Mouse (Mus musculus) liver, adult (tissue): Measurements from ENCODE around the gene Sik1.

Experiments used
- GATA4 ChIP-seq: IDR thresholded peaks from 2 replicates; pipeline ENCODE4 v1.6.1; 2014; ENCODE audit warnings: mild to moderate bottlenecking, low read length; ENCODE audit not compliant: insufficient replicate concordance

The Sik1 gene

GRCm38 (mm10) chr17:31855597-31856518 is at the start of gene Sik1:
TSS of gene Sik1 (minus strand) at chr17:31855804.
- peak; percentile 24; the same call in 1 of the 2 replicates for TF ChIP-seq GATA4

- TF ChIP-seq GATA4 = no peak
Observed at GRCm38 (mm10) chr17:31905201-31905790, 49.7 kb upstream of the Sik1 start.

DNA sequence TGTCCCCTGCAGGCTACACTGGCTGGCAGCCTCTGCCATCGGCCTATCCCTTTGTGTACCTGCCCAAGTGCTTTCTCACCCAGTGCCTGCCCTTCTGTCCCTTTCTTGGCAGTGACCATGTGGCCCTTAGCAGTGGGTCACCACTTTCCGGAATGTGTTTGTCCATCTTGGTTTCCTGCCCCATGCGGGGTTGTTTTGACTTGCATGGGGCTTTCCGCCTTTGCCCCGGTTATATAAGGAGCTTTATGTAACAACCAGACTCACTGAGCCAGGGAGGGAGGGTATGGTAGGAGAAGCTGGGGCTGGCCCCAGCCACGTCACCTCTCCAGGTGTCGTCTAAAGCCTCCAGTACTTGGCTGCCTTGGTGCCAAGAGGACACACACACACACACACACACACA is 48.4 kb upstream of the Sik1 start:
- no peak for TF ChIP-seq GATA4

DNA sequence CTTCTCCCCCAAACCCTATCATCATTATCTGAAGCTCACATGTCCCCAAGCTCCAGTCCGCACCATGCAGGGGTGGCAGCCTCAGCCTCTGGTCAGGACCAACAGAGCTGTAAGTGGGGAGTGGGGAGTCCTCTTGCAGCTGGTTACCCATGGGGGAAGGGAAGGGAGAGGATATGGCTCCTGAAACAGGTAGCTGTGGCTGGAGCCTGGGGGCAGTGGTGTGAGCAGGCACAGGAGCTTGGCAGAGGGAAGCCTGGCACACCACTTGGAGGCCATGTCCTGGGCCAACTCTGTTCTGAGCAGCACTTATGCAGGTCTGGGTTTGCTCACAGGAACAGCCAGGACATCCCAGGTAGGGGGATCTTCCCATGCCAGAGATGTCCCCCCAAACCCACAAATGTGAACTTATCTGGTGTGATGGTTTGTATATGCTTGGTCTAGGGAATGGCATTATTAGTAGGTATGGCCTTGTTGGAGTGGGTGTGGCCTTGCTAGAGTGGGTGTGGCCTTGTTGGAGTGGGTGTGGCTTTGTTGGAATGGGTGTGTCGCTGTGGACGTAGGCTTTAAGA is 47.1 kb upstream of the Sik1 start:
- no peak for TF ChIP-seq GATA4

DNA sequence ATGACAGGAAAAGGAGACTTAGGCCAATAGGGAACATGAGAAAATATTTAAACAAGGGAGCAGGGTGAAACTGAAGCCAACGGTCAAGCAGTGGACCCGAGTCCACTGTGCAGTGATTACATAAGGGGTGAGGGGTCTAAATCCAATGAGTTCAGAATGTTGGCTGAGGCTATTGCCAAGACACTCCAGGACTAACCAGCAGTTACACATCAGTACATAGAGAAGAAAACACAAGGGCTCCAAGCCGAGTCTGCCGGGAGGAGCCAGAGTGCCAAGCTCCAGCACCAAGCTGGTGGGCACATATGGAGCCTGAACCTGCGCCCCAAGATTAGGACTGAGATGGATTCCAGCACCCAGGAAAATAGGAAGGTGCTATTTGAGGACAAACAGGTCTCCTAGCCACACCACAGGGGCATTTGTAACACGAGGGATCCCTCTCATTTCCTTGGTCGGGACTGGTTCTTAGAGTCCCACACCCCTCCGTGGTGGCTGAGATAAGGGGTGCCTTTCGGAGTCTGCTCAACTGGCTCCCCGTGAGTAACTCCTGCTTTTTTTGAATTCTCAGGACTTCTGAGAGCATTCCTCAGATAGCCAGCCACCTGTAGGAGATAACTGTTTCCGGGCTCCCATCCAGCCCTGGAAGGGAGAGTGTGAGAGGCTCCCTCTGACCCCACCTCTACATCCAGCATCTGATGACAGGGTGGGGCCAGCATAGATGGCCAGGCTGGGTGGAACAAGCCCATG is 46.0 kb upstream of the Sik1 start:
- no peak for TF ChIP-seq GATA4

DNA sequence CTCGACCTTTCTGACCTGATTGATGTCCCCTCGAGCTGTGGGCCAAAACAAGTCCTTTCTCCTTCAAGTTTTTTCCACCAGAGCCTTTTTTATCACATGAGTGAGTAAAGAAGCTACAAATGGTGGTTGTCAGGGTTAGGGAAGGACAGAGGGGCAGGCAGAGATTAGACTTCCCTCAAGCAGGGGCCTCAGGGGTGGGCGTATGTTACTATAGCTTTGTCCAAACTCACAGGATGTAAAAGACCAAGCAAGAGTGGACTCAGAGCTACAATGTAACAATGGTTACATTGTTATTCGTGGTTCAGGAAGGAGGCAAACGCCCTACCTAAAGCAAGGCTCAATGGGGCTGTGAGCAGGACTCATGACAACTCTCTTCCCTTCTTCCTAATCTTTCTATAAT is 43.3 kb upstream of the Sik1 start:
- TF ChIP-seq GATA4 = no peak

DNA sequence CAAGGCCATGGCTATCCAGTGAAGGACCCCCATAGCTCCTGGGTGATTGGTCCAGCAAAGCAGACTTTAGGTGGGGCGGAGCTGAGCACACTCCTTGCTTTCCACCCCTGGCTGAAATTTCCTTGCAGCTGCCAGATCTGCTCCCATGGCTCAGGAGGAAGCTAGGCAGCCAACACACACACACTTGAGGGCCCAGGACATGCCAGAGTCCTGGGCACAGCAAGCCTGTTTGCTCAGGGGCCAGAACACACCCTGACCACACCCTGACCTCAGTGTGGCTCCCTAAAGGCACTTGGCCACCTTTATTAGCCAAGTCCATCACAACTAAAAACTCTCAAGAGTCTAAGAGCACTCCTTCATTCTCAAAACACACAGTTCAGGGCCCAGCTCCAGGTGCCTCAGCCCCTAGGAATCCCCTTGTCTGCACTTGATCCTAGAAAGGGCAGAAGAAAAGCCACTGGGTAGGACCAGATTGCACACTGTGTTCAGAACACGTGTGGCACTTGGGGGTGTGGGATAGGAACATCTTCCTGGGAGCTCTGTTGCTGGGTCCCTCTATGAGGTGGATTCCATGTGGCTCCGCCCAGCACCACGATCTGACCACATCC is 41.7 kb upstream of the Sik1 start:
- TF ChIP-seq GATA4 = no peak

DNA sequence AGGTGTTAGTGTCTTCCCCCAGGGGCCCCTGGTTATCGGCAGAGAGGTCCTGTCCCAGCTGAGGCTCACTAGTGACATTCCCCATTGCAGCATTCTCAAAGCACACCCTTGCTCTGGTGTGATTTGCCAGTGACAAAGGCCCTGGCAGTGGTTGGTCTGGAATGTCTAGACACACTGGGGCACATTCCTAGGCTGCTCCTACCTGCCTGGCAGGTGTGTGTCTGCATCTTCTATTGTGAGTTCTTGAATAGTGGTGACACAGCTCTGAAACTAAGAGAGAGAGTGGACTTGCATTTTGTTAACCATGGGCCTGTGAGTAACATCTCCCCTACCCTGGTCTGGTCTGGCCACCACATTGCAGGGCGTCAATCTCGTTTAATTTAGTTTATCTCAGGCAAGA is 41.1 kb upstream of the Sik1 start:
- TF ChIP-seq GATA4 = no peak

DNA sequence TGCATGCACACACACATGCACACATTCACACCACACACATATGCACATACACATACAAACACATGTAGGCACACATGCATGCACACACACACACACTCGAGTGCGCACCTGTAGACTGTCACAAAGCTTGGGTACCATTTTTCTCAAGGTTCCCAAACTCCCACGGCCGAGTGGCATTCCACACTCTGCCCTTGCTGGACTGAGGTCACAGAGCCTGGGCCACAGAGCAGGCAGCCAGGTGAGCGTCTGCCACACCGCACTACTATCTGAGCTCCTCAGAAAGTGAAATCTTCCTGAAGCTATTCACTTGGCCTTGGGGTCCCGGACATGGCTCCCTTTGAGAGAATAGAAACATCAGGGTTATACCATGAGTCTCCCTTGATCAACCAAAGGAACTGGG is 40.7 kb upstream of the Sik1 start:
- TF ChIP-seq GATA4 = no peak

GRCm38 (mm10) chr17:31893371-31894060 is 37.9 kb upstream of the Sik1 start:
- TF ChIP-seq GATA4 = no peak

DNA sequence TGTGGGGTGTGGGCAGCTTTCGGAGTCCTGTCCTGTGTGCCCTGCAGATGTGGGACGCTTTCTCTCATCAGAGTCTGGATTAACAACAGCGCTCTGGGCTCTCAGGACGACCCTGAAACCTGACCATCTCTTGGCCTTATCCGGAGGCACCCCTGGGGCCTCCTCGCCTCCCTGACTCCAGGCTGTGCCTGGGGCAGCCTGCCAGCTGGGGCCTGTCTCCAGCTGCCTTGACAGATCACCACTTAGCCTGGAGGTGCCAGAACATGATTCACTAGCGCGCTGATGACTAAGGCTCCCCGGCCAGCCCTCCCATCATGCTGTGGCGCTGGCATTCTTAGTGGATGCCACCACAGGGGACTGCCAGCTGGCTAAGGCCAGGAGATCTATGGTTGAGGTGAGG is 37.1 kb upstream of the Sik1 start:
- no peak for TF ChIP-seq GATA4

DNA sequence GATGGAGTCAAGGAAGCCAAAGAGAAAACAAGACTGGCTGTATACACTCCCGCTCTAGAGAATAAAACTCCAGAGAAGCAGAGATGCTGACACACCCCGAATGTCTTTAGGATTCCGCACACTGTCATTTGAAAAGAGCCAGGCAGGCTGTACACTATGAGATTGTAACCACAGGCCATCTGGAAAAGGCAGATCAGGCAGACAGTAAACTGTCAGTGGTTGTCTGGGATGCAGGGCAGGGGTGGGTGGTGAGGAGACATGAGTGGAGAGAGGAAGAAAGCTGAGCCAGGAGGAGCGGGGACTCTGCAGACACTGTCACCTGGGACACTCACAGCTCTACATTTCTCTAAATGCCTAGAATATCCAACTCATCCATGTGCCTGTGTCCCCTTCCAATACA is 36.3 kb upstream of the Sik1 start:
- TF ChIP-seq GATA4 = no peak

- TF ChIP-seq GATA4 = no peak
Observed at GRCm38 (mm10) chr17:31890311-31890951, 34.8 kb upstream of the Sik1 start.
